Comparison of ENCODE assay signal across 9 mouse cellular contexts in genomic region chr7:16760292-16760691, GRCm38 (mm10). TPM values are rescaled to one million over a fixed set of nuclear protein-coding genes. Genes with fewer than 3 reads are reported as not detected.
DNase-seq lines count a peak whose midpoint lies in the region; ATAC-seq lines count a peak whose summit lies in the region.
"Had no signal": no experiment of that assay in that cellular context is flagged by ENCODE, and none has a peak within 500 bp of the region (broad histone marks: within the 10 kb centered on the region; RNA-seq: fewer than 3 reads in every experiment).

No protein-coding gene starts in this region.

- H3K9me3 ChIP-seq in neural tube, embryonic 15.5 days (replicated peaks) = no peaks in the 10 kb centered on the region
- no peaks in the 10 kb centered on the region for H3K9me3 ChIP-seq in kidney, embryonic 15.5 days (replicated peaks)

- no peaks in the 10 kb centered on the region for H3K27me3 ChIP-seq in neural tube, embryonic 15.5 days (replicated peaks)
- no peaks in the 10 kb centered on the region for H3K27me3 ChIP-seq in kidney, embryonic 15.5 days

- H3K4me3 ChIP-seq in neural tube, embryonic 15.5 days (replicated peaks) = no peak overlapping the region
- H3K4me3 ChIP-seq in kidney, embryonic 15.5 days (replicated peaks) = no peak overlapping the region

- WGBS in neural tube, embryonic 15.5 days = 28% methylated on average over 8 of the region's 8 CpGs
- 23% methylated on average over 8 of the region's 8 CpGs for WGBS in kidney, embryonic 15.5 days

- no peak overlapping the region for H3K27ac ChIP-seq in neural tube, embryonic 15.5 days (replicated peaks)
- H3K27ac ChIP-seq in kidney, embryonic 15.5 days = peak overlapping the region; percentile 82

- intact Hi-C loops in left cerebral cortex, postnatal 25 days (cut with DNase I) = no loop called here

- no peak overlapping the region for H3K9ac ChIP-seq in neural tube, embryonic 15.5 days (replicated peaks)
- no peak overlapping the region for H3K9ac ChIP-seq in kidney, embryonic 15.5 days

- no peak for ATAC-seq in neural tube, embryonic 15.5 days (ENCODE audit: low FRiP score)
- 0 out of 2 replicates have a peak, but pooled peaks have one; percentile 41 for ATAC-seq in kidney, embryonic 15.5 days (replicated peaks; ENCODE audit: low FRiP score)

- peak; percentile 33 for DNase-seq in neural tube, embryonic 10.5 days (ENCODE audit: extremely low spot score, low spot score)
- peak; percentile 52 to 75 for DNase-seq in gastrocnemius, adult 8-10 months (ENCODE audit: low spot score in 2 of 2)
- DNase-seq in mesoderm, embryonic 11.5 days (ENCODE audit: low read depth, low spot score) = peak; percentile 52
- no peak for DNase-seq in T-cell, adult 2 months (ENCODE audit: low spot score)
- DNase-seq in left cerebral cortex, postnatal 25 days (ENCODE audit: low spot score in 2 of 2) = no peak
- no peak for DNase-seq in cerebellum, adult 9-11 months

- no peak overlapping the region for H3K4me2 ChIP-seq in neural tube, embryonic 15.5 days
- H3K4me2 ChIP-seq in kidney, embryonic 15.5 days = 0 out of 2 replicates have a peak overlapping the region, but pooled peaks have one; percentile 16

- no peaks in the 10 kb centered on the region for H3K36me3 ChIP-seq in neural tube, embryonic 15.5 days
- H3K36me3 ChIP-seq in kidney, embryonic 15.5 days = no peaks in the 10 kb centered on the region

- H3K4me1 ChIP-seq in neural tube, embryonic 15.5 days = no peaks in the 10 kb centered on the region
- H3K4me1 ChIP-seq in kidney, embryonic 15.5 days = peaks cover 24% of the 10 kb centered on the region

RNA-seq across cellular contexts. Expression of gene Slc1a5, which starts 20.8 kb away (rescaled TPM):
- 8.7 and 20.5 TPM in 2 replicates for polyA plus RNA-seq in neural tube, embryonic 15.5 days (2015; fragmentation: Nextera tagmentation; extraction: Ambion mirVana)
- 10 to 100 TPM in 3 of 4 experiments, 1 to 10 TPM in 1; 8.7 to 30.2 (median 14.9) TPM for total RNA-seq in gastrocnemius, adult 8-10 months (2022)
- polyA plus RNA-seq in kidney, embryonic 15.5 days (2015; fragmentation: Nextera tagmentation; extraction: Ambion mirVana) = 46.9 and 48.6 TPM in 2 replicates
- 1 to 10 TPM; 3.9 to 4.9 TPM for total RNA-seq in left cerebral cortex, postnatal 25 days (2021)

RNA-seq across cellular contexts. Expression of gene Ap2s1, which starts 22.1 kb away (rescaled TPM):
- 412 and 431 TPM in 2 replicates for polyA plus RNA-seq in neural tube, embryonic 15.5 days (2015; fragmentation: Nextera tagmentation; extraction: Ambion mirVana)
- total RNA-seq in gastrocnemius, adult 8-10 months (2022) = 10 to 100 TPM; 37.0 to 54.4 (median 47.1) TPM
- polyA plus RNA-seq in kidney, embryonic 15.5 days (2015; fragmentation: Nextera tagmentation; extraction: Ambion mirVana) = 255 and 262 TPM in 2 replicates
- 100 to 1,000 TPM; 278 to 295 TPM for total RNA-seq in left cerebral cortex, postnatal 25 days (2021)

RNA-seq across cellular contexts. Expression of gene Ceacam9, which starts 38.6 kb away (rescaled TPM):
- 0.17 and 0.50 TPM in 2 replicates for polyA plus RNA-seq in neural tube, embryonic 15.5 days (2015; fragmentation: Nextera tagmentation; extraction: Ambion mirVana)
- total RNA-seq in gastrocnemius, adult 8-10 months (2022) = not detected
- polyA plus RNA-seq in kidney, embryonic 15.5 days (2015; fragmentation: Nextera tagmentation; extraction: Ambion mirVana) = not detected in 2 replicates
- total RNA-seq in left cerebral cortex, postnatal 25 days (2021) = under 1 TPM in 1 of 2 experiments, not detected in 1; 0.25 TPM
- total RNA-seq: liver, adult 2 months had no signal
- polyA plus RNA-seq: liver, adult 2 months had no signal

RNA-seq across cellular contexts. Expression of gene Strn4, which starts 55.4 kb away (rescaled TPM):
- polyA plus RNA-seq in neural tube, embryonic 15.5 days (2015; fragmentation: Nextera tagmentation; extraction: Ambion mirVana) = 139 and 156 TPM in 2 replicates
- total RNA-seq in gastrocnemius, adult 8-10 months (2022) = 10 to 100 TPM; 11.0 to 15.6 (median 14.0) TPM
- polyA plus RNA-seq in kidney, embryonic 15.5 days (2015; fragmentation: Nextera tagmentation; extraction: Ambion mirVana) = 91.5 and 99.8 TPM in 2 replicates
- 100 to 1,000 TPM; 314 to 335 TPM for total RNA-seq in left cerebral cortex, postnatal 25 days (2021)

RNA-seq across cellular contexts. Expression of gene Fkrp, which starts 56.2 kb away (rescaled TPM):
- polyA plus RNA-seq in neural tube, embryonic 15.5 days (2015; fragmentation: Nextera tagmentation; extraction: Ambion mirVana) = 48.4 and 50.4 TPM in 2 replicates
- 10 to 100 TPM; 55.5 to 67.9 (median 62.9) TPM for total RNA-seq in gastrocnemius, adult 8-10 months (2022)
- 32.0 and 34.1 TPM in 2 replicates for polyA plus RNA-seq in kidney, embryonic 15.5 days (2015; fragmentation: Nextera tagmentation; extraction: Ambion mirVana)
- 10 to 100 TPM; 47.7 to 50.8 TPM for total RNA-seq in left cerebral cortex, postnatal 25 days (2021)

Comparison
In these comparisons a context has a peak if more than half of its experiments do, and no peak if none do; other contexts are left out.
1. DNase-seq: peak in neural tube, embryonic 10.5 days (single experiment), gastrocnemius, adult 8-10 months (2 of 2) and mesoderm, embryonic 11.5 days (single experiment); none in T-cell, adult 2 months (single experiment), left cerebral cortex, postnatal 25 days (0 of 2) and cerebellum, adult 9-11 months (single experiment).
2. RNA of gene Ap2s1, which starts 22.1 kb away (total RNA-seq): 278 to 295 TPM in left cerebral cortex, postnatal 25 days; 37.0 to 54.4 TPM in gastrocnemius, adult 8-10 months; every median in the first group is over 4 times any median in the second.